Mouse (Mus musculus): ENCODE measurements around the gene Mdc1.

The Mdc1 gene

GRCm38 (mm10) chr17:35848112-35848511 lies 6.8 kb downstream of the Mdc1 start:
- DNase-seq (ENCODE audit: low spot score in 2 of 2): no peak

GRCm38 (mm10) chr17:35850974-35851373 lies 9.7 kb downstream of the Mdc1 start:
- no peak for DNase-seq (ENCODE audit: low spot score in 2 of 2)

- DNase-seq (ENCODE audit: low spot score in 2 of 2): no peak
Observed at GRCm38 (mm10) chr17:35859371-35859770, 18.1 kb downstream of the Mdc1 start.

GRCm38 (mm10) chr17:35859835-35860234 lies 18.5 kb downstream of the Mdc1 start:
- DNase-seq (ENCODE audit: low spot score in 2 of 2): no peak

- no peak for DNase-seq (ENCODE audit: low spot score in 2 of 2)
Observed at GRCm38 (mm10) chr17:35860831-35861197, 19.5 kb downstream of the Mdc1 start.

GRCm38 (mm10) chr17:35861198-35861857 lies 20.0 kb downstream of the Mdc1 start, which contains the start of gene Nrm:
Gene Nrm, plus strand, starts transcription at chr17:35861318.
- peak; percentile 78 for DNase-seq (ENCODE audit: low spot score in 2 of 2)

GRCm38 (mm10) chr17:35864832-35865353 lies 23.6 kb downstream of the Mdc1 start:
- DNase-seq (ENCODE audit: low spot score in 2 of 2): no peak

GRCm38 (mm10) chr17:35865481-35866280 lies 24.4 kb downstream of the Mdc1 start, which contains the start of gene Ppp1r18:
Gene Ppp1r18, plus strand, starts transcription at chr17:35865593.
- DNase-seq (ENCODE audit: low spot score in 2 of 2): no peak

GRCm38 (mm10) chr17:35866281-35866831 lies 25.0 kb downstream of the Mdc1 start:
- no peak for DNase-seq (ENCODE audit: low spot score in 2 of 2)

- no peak for DNase-seq (ENCODE audit: low spot score in 2 of 2)
Observed at GRCm38 (mm10) chr17:35866911-35867890, 25.9 kb downstream of the Mdc1 start.

- DNase-seq (ENCODE audit: low spot score in 2 of 2): no peak
Observed at GRCm38 (mm10) chr17:35868165-35868820, 27.0 kb downstream of the Mdc1 start.

GRCm38 (mm10) chr17:35868961-35869345 lies 27.6 kb downstream of the Mdc1 start:
- DNase-seq (ENCODE audit: low spot score in 2 of 2): no peak

- DNase-seq (ENCODE audit: low spot score in 2 of 2): no peak
Observed at GRCm38 (mm10) chr17:35869346-35870067, 28.2 kb downstream of the Mdc1 start.

- no peak for DNase-seq (ENCODE audit: low spot score in 2 of 2)
Observed at GRCm38 (mm10) chr17:35870151-35870883, 29.0 kb downstream of the Mdc1 start.

- DNase-seq (ENCODE audit: low spot score in 2 of 2): no peak
Observed at GRCm38 (mm10) chr17:35870884-35871696, 29.8 kb downstream of the Mdc1 start.

GRCm38 (mm10) chr17:35873774-35874519 lies 32.6 kb downstream of the Mdc1 start:
- DNase-seq (ENCODE audit: low spot score in 2 of 2): peak; percentile 60 to 85

- DNase-seq (ENCODE audit: low spot score in 2 of 2): no peak
Observed at GRCm38 (mm10) chr17:35874721-35875120, 33.4 kb downstream of the Mdc1 start.
